Mouse (Mus musculus) kidney, adult 2 months (tissue): ENCODE results near the gene Cabin1.

Experiments
- CTCF ChIP-seq: fragments of 200-500 bp; conservative IDR thresholded peaks from 2 replicates; pipeline ENCODE4 v1.5.1; 2011; ENCODE audit warnings: low read depth, mild to moderate bottlenecking, control low read depth, low read length, moderate library complexity, mixed read lengths; ENCODE audit not compliant: insufficient read depth, insufficient read length
- POLR2A ChIP-seq: fragments of 200-500 bp; IDR thresholded peaks from one replicate; pipeline ENCODE4 v1.6.1; 2011; ENCODE audit warnings: low read depth, low read length, control low read depth

DNA sequence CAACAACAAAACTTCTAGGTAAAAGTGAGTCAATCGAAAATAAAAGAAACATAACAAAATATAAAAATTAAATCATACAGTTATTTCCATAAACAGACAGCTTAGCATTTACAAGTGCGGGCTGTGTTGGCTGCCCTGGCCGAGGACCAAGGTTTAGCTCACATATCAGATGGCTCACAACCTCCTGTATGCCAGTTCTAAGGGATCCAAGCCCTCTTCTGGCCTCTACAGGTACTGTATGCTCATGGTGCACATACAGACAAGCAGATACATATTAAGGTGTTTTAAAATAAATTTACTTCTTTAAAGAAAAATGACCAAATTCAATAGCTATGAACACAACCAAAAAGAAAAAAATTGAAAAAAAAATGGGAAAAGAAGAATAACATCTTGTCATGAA is 3.8 kb downstream of the Cabin1 start:
- TF ChIP-seq CTCF (no peak), POLR2A (no peak)
